Mouse (Mus musculus) myocyte (in vitro differentiated cells): ENCODE results near the gene Adam17. TPM values are rescaled to one million over a fixed set of nuclear protein-coding genes. Genes with fewer than 3 reads are reported as not detected.

Experiments
- H3K27me3 ChIP-seq: one replicate; pipeline ENCODE4 v1.6.1; 2011; ENCODE audit not compliant: control insufficient read depth, insufficient read depth, insufficient read length
- H3K36me3 ChIP-seq: one replicate; pipeline ENCODE4 v1.6.1; 2011; ENCODE audit not compliant: control insufficient read depth, insufficient read depth
- H3K4me2 ChIP-seq: one replicate; pipeline ENCODE4 v1.6.1; 2011; ENCODE audit warnings: low read depth, control low read depth
- H3K4me3 ChIP-seq: one replicate; pipeline ENCODE4 v1.5.1; 2011; ENCODE audit warnings: mild to moderate bottlenecking, control low read depth, moderate library complexity
- H3K79me2 ChIP-seq: one replicate; pipeline ENCODE4 v1.6.1; 2011; ENCODE audit not compliant: control insufficient read depth, insufficient read depth
- H3ac ChIP-seq: one replicate; pipeline ENCODE4 v1.6.1; 2011; ENCODE audit not compliant: control insufficient read depth, insufficient read length
- CEBPB ChIP-seq: IDR thresholded peaks from 2 replicates; pipeline ENCODE4 v1.6.1; 2011; ENCODE audit warnings: mild to moderate bottlenecking, moderate library complexity; ENCODE audit not compliant: poor library complexity, insufficient read depth, severe bottlenecking
- E2F4 ChIP-seq: IDR thresholded peaks from one replicate; pipeline ENCODE4 v1.6.1; 2011; ENCODE audit warnings: mild to moderate bottlenecking, control low read depth, moderate library complexity; ENCODE audit not compliant: insufficient read depth
- MAX ChIP-seq: IDR thresholded peaks from one replicate; pipeline ENCODE4 v1.6.1; 2011; ENCODE audit warnings: low read depth, mild to moderate bottlenecking, control low read depth
- MYOD1 ChIP-seq, 3 experiments: IDR thresholded peaks; one replicate each; pipeline ENCODE4 v1.6.1; 2011; ENCODE audit warnings: control low read depth in 2 of 3, low read depth in 2 of 3, mild to moderate bottlenecking in 2 of 3, moderate library complexity in 1 of 3; ENCODE audit not compliant: insufficient read length in 2 of 3, control insufficient read depth in 1 of 3
- MYOG ChIP-seq, 3 experiments: IDR thresholded peaks; one replicate each; pipeline ENCODE4 v1.6.1; 2011; ENCODE audit warnings: control low read depth in 2 of 3, low read depth in 2 of 3, mild to moderate bottlenecking in 2 of 3; ENCODE audit not compliant: insufficient read length in 2 of 3, control insufficient read depth in 1 of 3, insufficient read depth in 1 of 3
- POLR2A ChIP-seq: IDR thresholded peaks from one replicate; pipeline ENCODE4 v1.6.1; 2011; ENCODE audit warnings: low read depth, mild to moderate bottlenecking, control low read depth, moderate library complexity; ENCODE audit not compliant: insufficient read length
- REST ChIP-seq: IDR thresholded peaks from one replicate; pipeline ENCODE4 v1.6.1; 2011; ENCODE audit warnings: mild to moderate bottlenecking, control low read depth, moderate library complexity; ENCODE audit not compliant: insufficient read depth, insufficient read length
- SRF ChIP-seq: IDR thresholded peaks from one replicate; pipeline ENCODE4 v1.6.1; 2011; ENCODE audit warnings: low read depth; ENCODE audit not compliant: control insufficient read depth, insufficient read length
- TCF12 ChIP-seq: IDR thresholded peaks from one replicate; pipeline ENCODE4 v1.6.1; 2011; ENCODE audit warnings: mild to moderate bottlenecking, control low read depth; ENCODE audit not compliant: poor library complexity, insufficient read depth, severe bottlenecking
- TCF3 ChIP-seq: IDR thresholded peaks from one replicate; pipeline ENCODE4 v1.6.1; 2011; ENCODE audit warnings: low read depth, control low read depth; ENCODE audit not compliant: insufficient read length
- USF1 ChIP-seq: IDR thresholded peaks from one replicate; pipeline ENCODE4 v1.6.1; 2011; ENCODE audit warnings: low read depth, mild to moderate bottlenecking, control low read depth, moderate library complexity
- polyA plus RNA-seq: library from polyadenylated mRNA; unstranded; fragments of >200 nt; fragmentation: generic; extraction: Trizol; gene quantifications from one replicate; pipeline ENCODE4 v1.2.1, GENCODE M21; 2012; ENCODE audit warnings: missing spikeins

Adam17 gene
- polyA plus RNA-seq, 1 experiment: 13.4 TPM

DNA sequence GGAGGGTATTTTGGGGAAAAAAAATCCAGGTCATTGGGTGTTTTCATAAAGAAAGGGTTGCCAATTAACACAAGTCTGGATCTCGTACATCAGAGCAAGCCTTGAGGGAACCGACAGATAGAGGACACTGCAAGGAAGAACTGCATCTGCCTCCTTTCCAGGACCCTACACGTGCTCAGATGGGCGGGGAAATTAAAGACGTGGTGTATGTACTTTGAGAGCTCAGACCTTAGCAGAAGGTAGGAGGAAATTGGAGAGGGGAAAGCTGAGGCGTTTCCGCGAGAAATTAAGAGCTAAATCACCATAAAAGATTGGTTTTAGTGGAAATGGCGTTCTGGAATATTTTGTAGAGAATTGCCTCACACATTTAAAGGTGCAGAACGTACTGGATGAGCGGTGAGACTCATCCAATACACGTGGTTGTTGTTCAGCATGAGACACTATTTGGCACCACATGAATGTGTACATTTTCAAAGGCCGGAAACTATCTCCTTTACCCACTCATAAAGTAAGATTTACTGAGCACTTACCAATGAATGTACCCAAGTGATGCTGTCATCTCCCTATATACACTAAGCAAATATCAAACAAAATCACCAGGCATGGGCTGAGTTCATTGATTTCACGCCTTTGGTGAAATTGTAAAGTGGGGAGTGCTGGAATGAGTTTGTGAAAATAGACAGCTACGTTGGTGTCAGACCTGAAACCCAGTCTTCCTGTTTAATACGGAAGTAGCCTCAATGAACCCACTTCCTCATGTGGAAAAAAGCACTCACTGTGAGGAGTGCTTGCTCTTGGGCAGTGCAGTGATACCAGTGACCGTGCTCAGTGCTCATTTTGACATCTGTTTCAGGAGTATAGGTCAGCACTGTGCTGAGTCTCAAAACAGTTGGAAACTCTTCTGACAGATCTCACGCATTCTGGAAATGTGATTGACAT, 86.5 kb downstream of the Adam17 start:
- Histone ChIP-seq H3K36me3 (peaks cover 15% of the 10 kb centered on the region), H3K4me3 (peak overlapping the region; percentile 92), H3K4me2 (peak overlapping the region; percentile 88), H3K27me3 (no peaks in the 10 kb centered on the region), H3ac (peak overlapping the region; percentile 79), H3K79me2 (peaks cover 21% of the 10 kb centered on the region)
- no peak for TF ChIP-seq CEBPB
- no peak for TF ChIP-seq MYOG (IDR thresholded peaks at IDR 0.05; ENCODE audit: control insufficient read depth in 1 of 3, insufficient read depth in 1 of 3, insufficient read length in 2 of 3, low read depth in 2 of 3)
- peak; percentile 52 for TF ChIP-seq USF1
- TF ChIP-seq E2F4: no peak

DNA sequence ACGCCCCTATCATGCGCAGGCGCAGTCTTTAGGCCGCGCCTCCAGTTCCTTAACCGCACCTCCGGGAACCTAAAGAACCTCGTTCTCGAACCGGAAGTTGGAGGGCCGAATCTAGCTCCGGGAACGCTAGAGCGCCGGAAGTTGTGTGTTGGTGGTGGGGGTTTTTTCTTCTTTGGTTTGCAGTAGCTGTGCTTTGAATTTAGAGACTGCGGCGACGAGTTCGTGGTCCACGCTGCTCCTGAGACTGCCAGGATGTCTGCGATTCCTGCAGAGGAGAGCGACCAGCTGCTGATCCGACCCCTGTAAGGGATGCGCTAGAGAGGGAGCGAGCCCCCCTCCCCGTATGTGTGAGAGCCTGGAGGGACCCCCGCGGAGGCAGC, 87.2 kb downstream of the Adam17 start, which contains the start of gene Itgb1bp1:
Gene Itgb1bp1 (minus strand): TSS at position 42 of the 380 bp plus-strand sequence.
- TF ChIP-seq POLR2A: peak; percentile 32
- peak; percentile 60 for TF ChIP-seq SRF
- TF ChIP-seq MYOG (IDR thresholded peaks at IDR 0.05; ENCODE audit: control insufficient read depth in 1 of 3, insufficient read depth in 1 of 3, insufficient read length in 2 of 3, low read depth in 2 of 3): no peak
- H3K27me3 ChIP-seq: no peaks in the 10 kb centered on the region
- peak within 1 kb of the TSS; percentile 79 for H3ac ChIP-seq
- H3K4me3 ChIP-seq: peak within 1 kb of the TSS; percentile 92
- peak within 1 kb of the TSS; percentile 93 for H3K4me2 ChIP-seq
- H3K36me3 ChIP-seq: peaks cover 13% of the 10 kb centered on the region
- H3K79me2 ChIP-seq: peaks cover 21% of the 10 kb centered on the region

DNA sequence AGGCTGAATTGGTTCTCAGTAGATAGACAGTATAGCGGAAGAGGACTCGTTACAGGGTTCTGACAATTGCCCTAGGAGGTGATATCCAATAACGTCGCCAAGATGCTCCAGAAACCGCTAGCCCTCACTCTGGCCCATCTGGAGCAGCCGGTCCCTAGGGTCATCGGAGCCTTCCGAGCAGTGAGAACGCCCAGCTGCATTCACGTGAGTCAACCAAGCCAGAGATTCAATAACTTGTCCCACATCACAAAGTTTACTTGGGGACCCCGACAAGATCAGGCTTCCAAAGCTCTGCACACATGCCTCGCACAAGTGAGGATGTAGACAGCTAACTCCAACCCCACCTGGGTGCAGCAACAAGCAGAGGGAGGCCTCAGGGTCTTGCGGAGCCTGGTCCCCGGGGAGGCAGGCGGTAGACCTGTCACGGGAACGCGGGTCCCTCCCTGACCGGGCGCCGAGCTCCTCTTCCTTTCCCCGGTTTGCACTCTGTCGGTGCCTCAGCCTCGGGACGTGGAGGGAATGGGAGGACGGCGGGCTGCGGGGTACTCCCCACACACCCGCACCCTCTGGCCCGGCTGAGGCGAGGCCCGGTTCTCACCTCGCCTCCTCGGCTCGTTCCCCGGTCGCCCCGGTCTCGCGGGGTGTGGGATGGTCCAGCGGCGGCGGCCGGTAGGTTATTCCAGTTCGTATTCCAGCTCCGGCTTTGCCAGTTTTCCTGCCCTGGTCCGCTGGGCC, 87.8 kb downstream of the Adam17 start:
- peaks cover 8% of the 10 kb centered on the region for H3K36me3 ChIP-seq
- peak overlapping the region; percentile 79 for H3ac ChIP-seq
- no peaks in the 10 kb centered on the region for H3K27me3 ChIP-seq
- peak overlapping the region; percentile 92 for H3K4me3 ChIP-seq
- peak overlapping the region; percentile 93 for H3K4me2 ChIP-seq
- TF ChIP-seq POLR2A (peak; percentile 62), CEBPB (no peak)
- H3K79me2 ChIP-seq: peaks cover 21% of the 10 kb centered on the region

DNA sequence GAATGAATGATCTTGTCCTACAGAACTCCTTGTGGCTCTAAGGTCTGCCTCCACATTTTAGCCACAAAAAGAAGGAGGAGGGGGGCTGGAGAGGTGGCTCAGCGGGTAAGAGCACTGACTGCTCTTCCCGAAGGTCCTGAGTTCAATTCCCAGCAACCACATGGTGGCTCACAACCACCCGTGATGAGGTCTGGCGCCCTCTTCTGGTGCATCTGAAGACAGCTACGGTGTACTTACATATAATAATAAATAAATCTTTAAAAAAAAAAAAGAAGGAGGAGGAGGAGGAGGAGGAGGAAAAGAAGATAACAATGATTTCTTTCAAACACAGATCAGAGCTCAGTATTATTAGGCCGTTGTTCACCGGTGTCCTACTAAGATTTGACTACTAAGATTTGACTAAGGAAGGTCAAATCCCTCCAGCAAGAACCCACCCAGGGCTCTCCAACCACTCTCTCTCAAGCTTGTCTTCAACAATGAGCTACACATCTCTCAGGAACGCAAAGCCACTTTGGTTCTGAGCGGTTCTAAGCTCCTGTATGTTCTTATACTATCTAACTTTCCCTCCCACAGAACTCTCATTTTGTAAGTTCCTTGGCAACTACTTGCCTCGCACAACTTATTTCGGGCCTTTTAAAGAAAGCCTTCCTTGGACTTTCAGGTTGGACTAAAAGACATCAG, 88.5 kb downstream of the Adam17 start, which contains the start of gene Cpsf3:
Gene Cpsf3 (plus strand): TSS at position 631 of the 681 bp plus-strand sequence.
- Histone ChIP-seq H3K4me2 (peak within 1 kb of the TSS; percentile 93), H3K79me2 (peaks cover 21% of the 10 kb centered on the region), H3K27me3 (no peaks in the 10 kb centered on the region), H3K4me3 (peak within 1 kb of the TSS; percentile 92), H3ac (peak within 1 kb of the TSS; percentile 79), H3K36me3 (peaks cover under 1% of the 10 kb centered on the region)
- no peak for TF ChIP-seq E2F4
- TF ChIP-seq TCF3: no peak
- no peak for TF ChIP-seq POLR2A

DNA sequence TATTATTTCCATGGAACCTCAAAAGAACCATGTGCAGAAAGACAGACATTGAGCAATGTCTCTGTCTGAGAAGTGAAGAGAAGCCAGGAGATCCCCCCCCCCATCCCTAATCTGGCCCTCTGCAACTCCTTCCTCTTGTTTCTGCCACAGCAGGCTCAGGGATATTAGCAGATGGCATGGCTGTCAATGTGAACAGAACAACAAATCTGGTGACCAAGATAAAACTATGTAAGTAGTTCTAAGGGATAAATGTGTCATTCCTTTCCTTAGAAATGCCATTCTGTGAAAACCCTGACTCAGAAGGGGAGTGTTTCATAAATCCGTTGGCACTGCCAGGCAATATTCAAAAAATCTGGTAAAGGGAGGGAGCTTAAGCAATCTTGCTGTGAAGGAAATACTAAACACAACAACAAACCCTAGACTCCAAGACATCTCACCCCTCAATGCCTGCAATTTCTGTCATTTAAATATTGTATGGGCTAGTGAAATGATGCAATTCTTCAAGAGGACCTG, 96.0 kb downstream of the Adam17 start:
- no peak for TF ChIP-seq E2F4
- TF ChIP-seq TCF3: no peak
- TF ChIP-seq SRF: no peak
- TF ChIP-seq MYOG (IDR thresholded peaks at IDR 0.05; ENCODE audit: control insufficient read depth in 1 of 3, insufficient read depth in 1 of 3, insufficient read length in 2 of 3, low read depth in 2 of 3): no peak
- no peak for TF ChIP-seq REST
- TF ChIP-seq MAX: no peak
- no peak for TF ChIP-seq MYOD1 (IDR thresholded peaks at IDR 0.05; ENCODE audit: control insufficient read depth in 1 of 3, insufficient read length in 2 of 3, low read depth in 2 of 3)
- no peak for TF ChIP-seq TCF12
- Histone ChIP-seq H3K36me3 (peaks cover 6% of the 10 kb centered on the region), H3K79me2 (no peaks in the 10 kb centered on the region), H3ac (no peak overlapping the region), H3K27me3 (no peaks in the 10 kb centered on the region), H3K4me3 (no peak overlapping the region), H3K4me2 (no peak overlapping the region)
